Mouse (Mus musculus) myocyte (in vitro differentiated cells): ENCODE data around the gene Gnb3.

Source experiments
- E2F4 ChIP-seq: IDR thresholded peaks from one replicate; pipeline ENCODE4 v1.6.1; 2011; ENCODE audit warnings: mild to moderate bottlenecking, control low read depth, moderate library complexity; ENCODE audit not compliant: insufficient read depth
- MAX ChIP-seq: IDR thresholded peaks from one replicate; pipeline ENCODE4 v1.6.1; 2011; ENCODE audit warnings: low read depth, mild to moderate bottlenecking, control low read depth
- MYOD1 ChIP-seq, 3 experiments: IDR thresholded peaks; one replicate each; pipeline ENCODE4 v1.6.1; 2011; ENCODE audit warnings: control low read depth in 2 of 3, low read depth in 2 of 3, mild to moderate bottlenecking in 2 of 3, moderate library complexity in 1 of 3; ENCODE audit not compliant: insufficient read length in 2 of 3, control insufficient read depth in 1 of 3
- POLR2A ChIP-seq: IDR thresholded peaks from one replicate; pipeline ENCODE4 v1.6.1; 2011; ENCODE audit warnings: low read depth, mild to moderate bottlenecking, control low read depth, moderate library complexity; ENCODE audit not compliant: insufficient read length
- POLR2AphosphoS2 ChIP-seq: IDR thresholded peaks from one replicate; pipeline ENCODE4 v1.6.1; 2011; ENCODE audit warnings: low read depth, control low read depth; ENCODE audit not compliant: insufficient read length
- REST ChIP-seq: IDR thresholded peaks from one replicate; pipeline ENCODE4 v1.6.1; 2011; ENCODE audit warnings: mild to moderate bottlenecking, control low read depth, moderate library complexity; ENCODE audit not compliant: insufficient read depth, insufficient read length
- TCF12 ChIP-seq: IDR thresholded peaks from one replicate; pipeline ENCODE4 v1.6.1; 2011; ENCODE audit warnings: mild to moderate bottlenecking, control low read depth; ENCODE audit not compliant: poor library complexity, insufficient read depth, severe bottlenecking
- USF1 ChIP-seq: IDR thresholded peaks from one replicate; pipeline ENCODE4 v1.6.1; 2011; ENCODE audit warnings: low read depth, mild to moderate bottlenecking, control low read depth, moderate library complexity

DNA sequence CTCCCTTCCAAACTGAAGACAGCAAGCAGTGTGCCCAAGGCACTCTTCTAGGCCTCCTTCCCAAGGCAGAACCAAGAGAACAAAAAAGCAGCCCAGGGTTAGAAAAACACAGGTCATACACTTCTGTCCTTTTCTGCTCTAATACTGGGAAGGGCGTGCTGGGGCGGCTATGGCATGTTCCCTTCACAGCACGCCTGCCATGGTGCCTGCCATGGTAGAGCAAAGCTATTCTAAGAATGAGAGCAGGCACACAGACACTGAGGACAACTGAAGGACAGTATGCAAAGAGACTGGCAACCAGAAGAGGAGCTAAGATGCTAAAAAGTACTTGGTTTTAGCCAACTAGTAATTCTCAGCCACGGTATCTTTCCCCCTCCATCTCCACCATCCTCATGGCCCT, 18.0 kb downstream of the Gnb3 start:
- TF ChIP-seq E2F4 (no peak), USF1 (no peak), POLR2AphosphoS2 (no peak), MAX (no peak), POLR2A (no peak), TCF12 (no peak), MYOD1 (IDR thresholded peaks at IDR 0.05; ENCODE audit: control insufficient read depth in 1 of 3, insufficient read length in 2 of 3, low read depth in 2 of 3) (no peak), REST (no peak)
